Mouse (Mus musculus) bone marrow, adult 2 months (tissue): ENCODE results near the gene Shisa4.

Experiments
- CTCF ChIP-seq: fragments of 200-500 bp; IDR thresholded peaks from 2 replicates; pipeline ENCODE4 v1.5.1; 2011; ENCODE audit warnings: low read length, control low read depth; ENCODE audit not compliant: control insufficient read depth, insufficient read depth
- POLR2A ChIP-seq: fragments of 200-500 bp; IDR thresholded peaks from 2 replicates; pipeline ENCODE4 v1.6.1; 2011; ENCODE audit warnings: low read depth, mild to moderate bottlenecking, control low read depth, low read length, borderline replicate concordance; ENCODE audit not compliant: control insufficient read depth

DNA sequence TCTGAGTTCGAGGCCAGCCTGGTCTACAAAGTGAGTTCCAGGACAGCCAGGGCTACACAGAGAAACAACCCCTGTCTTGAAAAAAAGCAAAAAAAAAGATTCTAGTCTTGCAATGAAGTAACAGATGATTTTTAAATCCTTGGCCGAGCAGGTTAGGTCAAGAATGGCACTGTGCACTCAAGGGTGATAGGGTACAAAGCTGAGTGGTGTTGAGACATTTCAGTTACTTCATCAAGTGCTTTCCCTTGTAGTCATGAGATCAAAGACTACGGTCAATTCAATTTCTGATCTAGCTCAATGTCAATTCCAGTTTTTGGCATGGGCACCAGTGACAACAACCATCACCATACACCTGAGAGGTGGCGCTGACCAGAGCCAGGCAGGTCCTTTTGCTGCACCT lies 33.9 kb upstream of the Shisa4 start:
- TF ChIP-seq POLR2A: no peak
- no peak for TF ChIP-seq CTCF
